Mouse (Mus musculus) G1E (cell line): ENCODE data around the gene Sstr2.

Source experiments
- CTCF ChIP-seq: IDR thresholded peaks from 2 replicates; pipeline ENCODE4 v1.5.1; 2012; ENCODE audit warnings: low read depth, low read length, inconsistent platforms, mixed read lengths
- GATA1 ChIP-seq: IDR thresholded peaks from 2 replicates; pipeline ENCODE4 v1.6.1; 2012; ENCODE audit warnings: borderline replicate concordance, low read length, inconsistent platforms, mixed read lengths
- TAL1 ChIP-seq: conservative IDR thresholded peaks from 2 replicates; pipeline ENCODE4 v1.6.1; 2012; ENCODE audit warnings: low read depth, low read length, inconsistent platforms, mixed read lengths

GRCm38 (mm10) chr11:113610266-113610665 lies 8.9 kb upstream of the Sstr2 start:
- TF ChIP-seq GATA1: no peak
- TF ChIP-seq TAL1: no peak
- TF ChIP-seq CTCF: no peak
